ENCODE assay signal across 10 mouse cellular contexts in genomic region chr13:28294757-28295361, GRCm38 (mm10). TPM values are rescaled to one million over a fixed set of nuclear protein-coding genes. Genes with fewer than 3 reads are reported as not detected.
DNase-seq lines count a peak whose midpoint lies in the region; ATAC-seq and TF ChIP-seq lines count a peak whose summit lies in the region.
"Had no signal": no experiment of that assay in that cellular context is flagged by ENCODE, and none has a peak within 500 bp of the region (broad histone marks: within the 10 kb centered on the region; RNA-seq: fewer than 3 reads in every experiment).

No protein-coding gene starts in this region.

- WGBS in liver, adult 2 months: 29% methylated on average over 3 of the region's 3 CpGs
- WGBS in liver, embryonic 12.5 days (ENCODE audit: insufficient replicate concordance): 36% methylated on average over 3 of the region's 3 CpGs
- 0% methylated on average over 3 of the region's 3 CpGs for WGBS in forebrain, embryonic 16.5 days
- WGBS in neural tube, embryonic 14.5 days: 1% methylated on average over 3 of the region's 3 CpGs

- no peak overlapping the region for H3K4me2 ChIP-seq in liver, embryonic 12.5 days
- H3K4me2 ChIP-seq in forebrain, embryonic 16.5 days (ENCODE audit: low read length): no peak overlapping the region; the same call in 1 of the 2 replicates
- H3K4me2 ChIP-seq in neural tube, embryonic 14.5 days (ENCODE audit: low read depth, low read length): peak overlapping the region; percentile 20; the same call in 1 of the 2 replicates

- no peak overlapping the region for H3K9ac ChIP-seq in liver, adult 2 months (ENCODE audit: low read depth, low read length)
- no peak overlapping the region for H3K9ac ChIP-seq in liver, embryonic 12.5 days
- H3K9ac ChIP-seq in forebrain, embryonic 16.5 days (replicated peaks; ENCODE audit: low read depth, low read length): no peak overlapping the region
- H3K9ac ChIP-seq in neural tube, embryonic 14.5 days (replicated peaks; ENCODE audit: low read depth, low read length): no peak overlapping the region
- H3K9ac ChIP-seq: liver, embryonic 14.5 days had no signal

- ATAC-seq in liver, embryonic 12.5 days: no peak
- peak; percentile 85 for ATAC-seq in forebrain, embryonic 16.5 days
- peak; percentile 91 for ATAC-seq in neural tube, embryonic 14.5 days (ENCODE audit: low read depth)

- no peaks in the 10 kb centered on the region for H3K9me3 ChIP-seq in liver, embryonic 12.5 days (replicated peaks)
- no peaks in the 10 kb centered on the region for H3K9me3 ChIP-seq in forebrain, embryonic 16.5 days (ENCODE audit: control insufficient read depth, low read length)
- H3K9me3 ChIP-seq in neural tube, embryonic 14.5 days (ENCODE audit: control insufficient read depth, low read length): no peaks in the 10 kb centered on the region

- no peak for TF ChIP-seq POLR2A in liver, adult 2 months (IDR thresholded peaks at IDR 0.05; ENCODE audit: extremely low read depth, insufficient read depth, low read length)

- TF ChIP-seq CTCF in liver, adult 2 months (IDR thresholded peaks at IDR 0.05; ENCODE audit: low read depth, low read length): no peak
- TF ChIP-seq CTCF in left cerebral cortex, adult 2 months (IDR thresholded peaks at IDR 0.05): no peak

- peak; percentile 64 for DNase-seq in liver, adult 2 months (ENCODE audit: extremely low read depth, low read depth, low spot score)
- peak; percentile 22 for DNase-seq in kidney, postnatal 10 days
- no peak for DNase-seq in left cerebral cortex, adult 2 months (ENCODE audit: extremely low spot score in 1 of 2, low spot score in 2 of 2)
- no peak for DNase-seq in adipocyte (ENCODE audit: low spot score)
- DNase-seq in adrenal gland, adult 18-20 months (ENCODE audit: low spot score in 2 of 2): no peak

- H3K4me1 ChIP-seq in liver, adult 2 months (ENCODE audit: control insufficient read depth, insufficient read depth, low read length): peaks cover 12% of the 10 kb centered on the region
- no peaks in the 10 kb centered on the region for H3K4me1 ChIP-seq in liver, embryonic 12.5 days
- peaks cover 27% of the 10 kb centered on the region for H3K4me1 ChIP-seq in forebrain, embryonic 16.5 days (replicated peaks; ENCODE audit: control insufficient read depth, insufficient read depth, low read length)
- peaks cover 11% of the 10 kb centered on the region; the same call in 1 of the 2 replicates for H3K4me1 ChIP-seq in neural tube, embryonic 14.5 days (ENCODE audit: control insufficient read depth, insufficient read depth, low read length)

- H3K27ac ChIP-seq in liver, adult 2 months (replicated peaks; ENCODE audit: insufficient read depth, low read depth, low read length): no peak overlapping the region
- no peak overlapping the region for H3K27ac ChIP-seq in liver, embryonic 12.5 days
- peak overlapping the region; percentile 76 for H3K27ac ChIP-seq in forebrain, embryonic 16.5 days (ENCODE audit: low read length)
- H3K27ac ChIP-seq in neural tube, embryonic 14.5 days (ENCODE audit: low read depth, low read length): peak overlapping the region; percentile 70
- no peak overlapping the region for H3K27ac ChIP-seq in left cerebral cortex, adult 2 months
- H3K27ac ChIP-seq: liver, embryonic 14.5 days had no signal

- no peaks in the 10 kb centered on the region for H3K36me3 ChIP-seq in liver, adult 2 months (ENCODE audit: control insufficient read depth, insufficient read depth, low read length)
- H3K36me3 ChIP-seq in liver, embryonic 12.5 days: no peaks in the 10 kb centered on the region
- no peaks in the 10 kb centered on the region for H3K36me3 ChIP-seq in forebrain, embryonic 16.5 days (ENCODE audit: control insufficient read depth, insufficient read depth)
- H3K36me3 ChIP-seq in neural tube, embryonic 14.5 days (ENCODE audit: control insufficient read depth, insufficient read depth, low read length): no peaks in the 10 kb centered on the region

- H3K79me2 ChIP-seq in liver, adult 2 months (ENCODE audit: control insufficient read depth, insufficient read depth, low read length): no peaks in the 10 kb centered on the region

- H3K27me3 ChIP-seq in liver, adult 2 months (ENCODE audit: control insufficient read depth, insufficient read depth, low read length): no peaks in the 10 kb centered on the region
- H3K27me3 ChIP-seq in liver, embryonic 12.5 days (replicated peaks): no peaks in the 10 kb centered on the region
- H3K27me3 ChIP-seq in forebrain, embryonic 16.5 days (replicated peaks; ENCODE audit: control insufficient read depth, insufficient read depth, low read length): no peaks in the 10 kb centered on the region
- no peaks in the 10 kb centered on the region for H3K27me3 ChIP-seq in neural tube, embryonic 14.5 days (ENCODE audit: control insufficient read depth, insufficient read depth, low read length)

- H3K4me3 ChIP-seq in liver, adult 2 months (ENCODE audit: insufficient read depth, low read depth, low read length): no peak overlapping the region
- H3K4me3 ChIP-seq in liver, embryonic 12.5 days: no peak overlapping the region
- no peak overlapping the region for H3K4me3 ChIP-seq in forebrain, embryonic 16.5 days (replicated peaks; ENCODE audit: low read length)
- no peak overlapping the region for H3K4me3 ChIP-seq in neural tube, embryonic 14.5 days (ENCODE audit: low read depth, low read length)
- H3K4me3 ChIP-seq in left cerebral cortex, adult 2 months: no peak overlapping the region
- H3K4me3 ChIP-seq: erythroblast, embryonic 14.5 days had no signal

- intact Hi-C loops in left cerebral cortex, adult 2 months (cut with DNase I): no loop called here

RNA-seq across cellular contexts. Expression of gene Gm11361, which starts 37.5 kb away (rescaled TPM):
- total RNA-seq in liver, adult 2 months (2014; rRNA removed): 3.2 and 4.4 TPM in 2 replicates
- polyA plus RNA-seq in liver, adult 2 months (2012; rRNA removed): 0.18 and 0.68 TPM in 2 replicates
- polyA plus RNA-seq in liver, embryonic 12.5 days (2016; fragmentation: Nextera tagmentation; extraction: Ambion mirVana): 2.7 and 3.0 TPM in 2 replicates
- polyA plus RNA-seq in forebrain, embryonic 16.5 days (2015; fragmentation: Nextera tagmentation; extraction: Ambion mirVana): 3.3 and 4.5 TPM in 2 replicates
- polyA plus RNA-seq in neural tube, embryonic 14.5 days (2014; fragmentation: Nextera tagmentation; extraction: Ambion mirVana): 1.3 and 1.7 TPM in 2 replicates
- total RNA-seq in left cerebral cortex, adult 2 months (2021): 10 to 100 TPM; 43.4 to 52.0 TPM
- 100 to 1,000 TPM in 1 of 2 experiments, 10 to 100 TPM in 1; 95.0 to 111 TPM for total RNA-seq in adrenal gland, adult 18-20 months (2021)

Comparison
In these comparisons a context has a peak if more than half of its experiments do, and no peak if none do; other contexts are left out.
1. DNase-seq: peak in liver, adult 2 months (single experiment) and kidney, postnatal 10 days (single experiment); none in left cerebral cortex, adult 2 months (0 of 2), adipocyte (single experiment) and adrenal gland, adult 18-20 months (0 of 2).
2. H3K27ac ChIP-seq: peak in forebrain, embryonic 16.5 days (single experiment) and neural tube, embryonic 14.5 days (single experiment); none in liver, adult 2 months (single experiment), liver, embryonic 12.5 days (single experiment) and left cerebral cortex, adult 2 months (single experiment).